Mouse (Mus musculus): ENCODE data around the gene Cacna1a. TPM values are rescaled to one million over a fixed set of nuclear protein-coding genes. Genes with fewer than 3 reads are reported as not detected.
"Not testable (repeated sequence)": the region's sequence is repeated elsewhere in the genome, so short reads cannot be mapped to it uniquely, and the experiment has no call there.

Cacna1a gene
- polyA plus RNA-seq, 1 experiment from 2014 or later = 20.0 TPM

DNA sequence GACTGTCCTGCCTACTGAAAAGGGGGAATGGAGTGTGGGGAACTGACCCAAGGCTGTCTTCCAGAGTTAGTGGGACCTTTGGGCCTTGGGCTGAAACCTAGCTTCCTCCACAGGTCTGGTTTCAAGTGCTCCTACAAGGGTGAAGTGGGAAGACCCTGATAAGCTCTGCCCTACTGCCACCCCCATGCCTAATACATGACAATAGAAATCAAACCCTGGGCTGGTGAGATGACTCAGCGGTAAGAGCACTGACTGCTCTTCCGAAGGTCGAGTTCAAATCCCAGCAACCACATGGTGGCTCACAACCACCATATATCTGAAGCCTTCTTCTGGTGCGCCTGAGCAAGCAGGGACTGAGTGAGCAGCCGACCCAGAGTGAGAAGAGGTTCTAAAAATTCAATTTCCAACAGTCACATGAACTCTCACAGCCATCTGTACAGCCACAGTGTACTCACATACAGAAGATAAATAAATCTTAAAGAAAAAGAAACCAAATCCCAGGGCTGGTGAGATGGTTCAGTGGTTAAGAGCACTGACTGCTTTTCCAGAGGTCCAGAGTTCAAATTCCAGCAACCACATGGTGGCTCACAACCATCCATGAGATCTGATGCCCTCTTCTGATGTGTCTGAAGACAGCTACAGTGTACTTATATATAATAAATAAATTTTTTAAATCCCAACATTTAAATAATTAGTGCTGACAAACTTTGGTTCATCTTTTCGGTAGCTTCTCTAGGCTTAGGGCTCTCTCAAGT lies 280.7 kb downstream of the Cacna1a start:
- peaks cover 11% of the 10 kb centered on the region for H3K36me3 ChIP-seq (ENCODE audit: control insufficient read depth, insufficient read depth, low read length)
- 81% methylated on average over 6 of the region's 6 CpGs for WGBS
- no peak for ATAC-seq

DNA sequence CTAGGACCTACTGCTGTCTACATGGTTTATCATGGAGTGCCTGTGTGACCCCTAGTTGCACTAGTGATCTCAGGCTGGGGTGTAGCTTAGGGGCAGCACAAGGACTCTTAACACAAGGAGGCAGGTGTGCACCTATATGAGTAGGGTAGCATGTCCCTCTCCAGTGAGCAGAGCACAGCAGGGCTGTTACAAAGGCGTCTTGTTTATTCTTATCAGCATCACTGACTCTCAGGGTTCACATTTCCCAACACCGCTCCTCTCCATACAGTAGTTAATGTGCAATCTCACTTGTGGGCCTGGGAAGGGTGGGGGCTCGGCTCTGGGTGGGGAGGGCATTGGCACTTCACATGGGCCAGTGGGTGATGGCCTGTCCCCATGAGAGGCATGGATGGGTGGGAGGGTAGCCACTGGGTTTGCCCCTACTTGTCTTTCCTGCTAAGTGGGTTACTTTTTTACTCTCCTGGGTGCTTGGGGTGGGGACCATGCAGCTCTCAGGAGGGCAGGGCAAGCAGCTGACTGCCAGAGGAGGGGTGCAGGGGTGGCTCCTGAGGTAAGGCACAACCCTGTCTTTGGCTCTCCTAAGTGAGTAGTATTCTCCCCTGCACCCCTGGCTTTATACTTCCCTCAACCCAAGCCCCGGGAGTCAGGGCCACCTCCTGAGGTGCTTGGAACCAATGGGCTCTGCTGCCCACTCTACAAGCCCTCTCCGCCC lies 282.2 kb downstream of the Cacna1a start:
- peaks cover 18% of the 10 kb centered on the region for H3K36me3 ChIP-seq (ENCODE audit: control insufficient read depth, insufficient read depth, low read length)
- not testable (repeated sequence) for H3K27ac ChIP-seq (ENCODE audit: low read length); H3K4me2 ChIP-seq (ENCODE audit: low read length); H3K4me3 ChIP-seq (ENCODE audit: low read depth, low read length); H3K9me3 ChIP-seq (replicated peaks; ENCODE audit: control insufficient read depth, low read length, poor library complexity, severe bottlenecking); ATAC-seq; H3K4me1 ChIP-seq (ENCODE audit: control insufficient read depth, insufficient read depth, low read length); H3K9ac ChIP-seq (ENCODE audit: low read depth, low read length); H3K27me3 ChIP-seq (ENCODE audit: control insufficient read depth, insufficient read depth, low read depth, low read length)
- 92% methylated on average over 4 of the region's 5 CpGs for WGBS

More for the DNA sequence above, 280.7 kb downstream of the Cacna1a start:
- Histone ChIP-seq H3K9me3 (replicated peaks; ENCODE audit: control insufficient read depth, low read length, poor library complexity, severe bottlenecking) (no peaks in the 10 kb centered on the region), H3K4me2 (ENCODE audit: low read length) (no peak overlapping the region), H3K27me3 (ENCODE audit: control insufficient read depth, insufficient read depth, low read depth, low read length) (no peaks in the 10 kb centered on the region), H3K4me3 (ENCODE audit: low read depth, low read length) (no peak overlapping the region), H3K4me1 (ENCODE audit: control insufficient read depth, insufficient read depth, low read length) (peaks cover 9% of the 10 kb centered on the region), H3K27ac (ENCODE audit: low read length) (no peak overlapping the region), H3K9ac (ENCODE audit: low read depth, low read length) (no peak overlapping the region)

DNA sequence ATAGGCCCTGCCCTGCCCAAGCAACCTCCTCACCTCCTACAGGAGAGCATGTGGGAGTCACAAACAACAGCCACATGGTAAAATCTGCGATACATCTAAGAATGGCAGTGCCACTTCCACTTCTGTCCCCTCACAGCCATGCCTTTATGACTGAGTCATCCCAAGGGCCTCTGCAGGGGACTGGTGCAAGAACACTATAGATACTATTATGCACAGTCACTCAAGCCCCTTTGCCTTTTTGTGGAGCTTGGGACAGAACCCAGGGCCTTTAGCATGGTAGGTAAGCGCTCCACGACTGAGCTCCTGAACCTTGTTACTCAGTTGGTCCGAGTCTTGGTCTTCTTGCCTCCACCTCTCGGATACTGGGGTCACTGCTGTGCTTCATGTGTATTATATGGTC lies 289.1 kb downstream of the Cacna1a start:
- ATAC-seq = no peak
- no peak overlapping the region for H3K4me3 ChIP-seq (ENCODE audit: low read depth, low read length)
- H3K9me3 ChIP-seq (replicated peaks; ENCODE audit: control insufficient read depth, low read length, poor library complexity, severe bottlenecking) = no peaks in the 10 kb centered on the region
- H3K4me1 ChIP-seq (ENCODE audit: control insufficient read depth, insufficient read depth, low read length) = no peaks in the 10 kb centered on the region
- peaks cover 15% of the 10 kb centered on the region; the same call in 1 of the 2 replicates for H3K36me3 ChIP-seq (ENCODE audit: control insufficient read depth, insufficient read depth, low read length)
- H3K27ac ChIP-seq (ENCODE audit: low read length) = no peak overlapping the region
- WGBS = 89% methylated on average over 5 of the region's 5 CpGs
- H3K27me3 ChIP-seq (ENCODE audit: control insufficient read depth, insufficient read depth, low read depth, low read length) = no peaks in the 10 kb centered on the region
- H3K4me2 ChIP-seq (ENCODE audit: low read length) = no peak overlapping the region
- no peak overlapping the region for H3K9ac ChIP-seq (ENCODE audit: low read depth, low read length)

GRCm38 (mm10) chr8:84681476-84681875 lies 293.2 kb downstream of the Cacna1a start:
- Histone ChIP-seq H3K27ac (ENCODE audit: low read length) (no peak overlapping the region), H3K9ac (ENCODE audit: low read depth, low read length) (no peak overlapping the region), H3K4me2 (ENCODE audit: low read length) (no peak overlapping the region), H3K4me1 (ENCODE audit: control insufficient read depth, insufficient read depth, low read length) (peaks cover 14% of the 10 kb centered on the region), H3K36me3 (ENCODE audit: control insufficient read depth, insufficient read depth, low read length) (no peaks in the 10 kb centered on the region), H3K27me3 (ENCODE audit: control insufficient read depth, insufficient read depth, low read depth, low read length) (no peaks in the 10 kb centered on the region), H3K9me3 (replicated peaks; ENCODE audit: control insufficient read depth, low read length, poor library complexity, severe bottlenecking) (no peaks in the 10 kb centered on the region), H3K4me3 (ENCODE audit: low read depth, low read length) (no peak overlapping the region)
- ATAC-seq = no peak
- 83% methylated on average over 2 of the region's 2 CpGs for WGBS

- H3K27ac ChIP-seq (ENCODE audit: low read length) = no peak overlapping the region
- ATAC-seq = no peak
- H3K4me2 ChIP-seq (ENCODE audit: low read length) = no peak overlapping the region
- H3K4me3 ChIP-seq (ENCODE audit: low read depth, low read length) = no peak overlapping the region
- WGBS = 85% methylated on average over 2 of the region's 2 CpGs
- no peaks in the 10 kb centered on the region for H3K27me3 ChIP-seq (ENCODE audit: control insufficient read depth, insufficient read depth, low read depth, low read length)
- H3K4me1 ChIP-seq (ENCODE audit: control insufficient read depth, insufficient read depth, low read length) = peaks cover 17% of the 10 kb centered on the region
- no peaks in the 10 kb centered on the region for H3K9me3 ChIP-seq (replicated peaks; ENCODE audit: control insufficient read depth, low read length, poor library complexity, severe bottlenecking)
- H3K9ac ChIP-seq (ENCODE audit: low read depth, low read length) = no peak overlapping the region
- no peaks in the 10 kb centered on the region for H3K36me3 ChIP-seq (ENCODE audit: control insufficient read depth, insufficient read depth, low read length)
These were observed 294.0 kb downstream of the Cacna1a start for GRCm38 (mm10) chr8:84682257-84682656.

- Histone ChIP-seq H3K4me1 (ENCODE audit: control insufficient read depth, insufficient read depth, low read length) (peaks cover 28% of the 10 kb centered on the region), H3K4me3 (ENCODE audit: low read depth, low read length) (no peak overlapping the region), H3K27ac (ENCODE audit: low read length) (no peak overlapping the region), H3K27me3 (ENCODE audit: control insufficient read depth, insufficient read depth, low read depth, low read length) (no peaks in the 10 kb centered on the region), H3K9ac (ENCODE audit: low read depth, low read length) (no peak overlapping the region), H3K4me2 (ENCODE audit: low read length) (no peak overlapping the region), H3K36me3 (ENCODE audit: control insufficient read depth, insufficient read depth, low read length) (no peaks in the 10 kb centered on the region), H3K9me3 (replicated peaks; ENCODE audit: control insufficient read depth, low read length, poor library complexity, severe bottlenecking) (no peaks in the 10 kb centered on the region)
- 36% methylated on average over 3 of the region's 3 CpGs for WGBS
- ATAC-seq = no peak
These were observed 296.3 kb downstream of the Cacna1a start for GRCm38 (mm10) chr8:84684537-84684936.

- peak within 1 kb of the TSS; percentile 99 for H3K9ac ChIP-seq (ENCODE audit: low read depth, low read length)
- ATAC-seq = no peak
- H3K27ac ChIP-seq (ENCODE audit: low read length) = peak within 1 kb of the TSS; percentile 87
- no peaks in the 10 kb centered on the region for H3K27me3 ChIP-seq (ENCODE audit: control insufficient read depth, insufficient read depth, low read depth, low read length)
- peaks cover 3% of the 10 kb centered on the region; the same call in 1 of the 2 replicates for H3K36me3 ChIP-seq (ENCODE audit: control insufficient read depth, insufficient read depth, low read length)
- H3K4me3 ChIP-seq (ENCODE audit: low read depth, low read length) = peak within 1 kb of the TSS; percentile 100
- no peaks in the 10 kb centered on the region for H3K9me3 ChIP-seq (replicated peaks; ENCODE audit: control insufficient read depth, low read length, poor library complexity, severe bottlenecking)
- peak within 1 kb of the TSS; percentile 92 for H3K4me2 ChIP-seq (ENCODE audit: low read length)
- WGBS = 8% methylated on average over 19 of the region's 20 CpGs
- peaks cover 37% of the 10 kb centered on the region for H3K4me1 ChIP-seq (ENCODE audit: control insufficient read depth, insufficient read depth, low read length)
These were observed 298.2 kb downstream of the Cacna1a start, which contains the start of gene Trmt1 for GRCm38 (mm10) chr8:84686191-84687002. Trmt1 (plus strand) TSS chr8:84686307.

DNA sequence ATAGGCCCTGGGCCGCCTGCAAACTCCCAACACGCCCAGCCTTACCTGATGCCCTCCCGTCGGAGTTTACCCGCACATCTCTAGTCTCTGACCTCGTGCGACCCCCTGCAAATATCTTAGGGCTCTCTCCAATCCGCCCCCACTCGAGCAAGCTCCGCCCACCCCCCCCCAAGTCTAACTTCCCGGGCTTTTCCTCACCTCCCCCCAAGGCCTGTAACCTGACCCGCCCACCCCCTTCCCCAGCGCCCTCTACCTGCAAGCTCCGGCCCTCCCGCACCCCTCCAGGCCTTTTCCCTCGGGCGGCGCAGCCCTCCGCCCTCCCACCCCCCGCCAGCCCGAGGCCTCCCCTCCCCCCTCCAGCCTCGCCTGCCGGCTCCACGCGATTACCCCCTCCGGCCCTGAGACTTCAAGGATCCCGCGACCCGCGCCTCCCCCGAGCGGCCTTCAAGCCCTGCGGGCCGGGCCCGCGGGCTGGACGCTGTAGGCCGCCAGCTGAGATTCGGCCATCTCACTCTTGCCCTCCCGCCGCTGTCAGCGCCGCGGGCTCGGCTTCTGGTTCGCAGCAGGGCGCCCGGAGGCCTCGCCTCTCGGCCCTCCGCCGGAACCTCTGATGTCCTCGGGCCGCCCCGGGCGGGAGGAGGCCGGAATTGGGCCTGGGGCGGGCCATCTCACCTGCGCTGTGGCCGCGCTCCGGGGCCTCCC lies 298.9 kb downstream of the Cacna1a start:
- WGBS = under 1% methylated on average over 51 of the region's 62 CpGs
- H3K9ac ChIP-seq (ENCODE audit: low read depth, low read length) = peak overlapping the region; percentile 99
- H3K4me2 ChIP-seq (ENCODE audit: low read length) = peak overlapping the region; percentile 92
- H3K27me3 ChIP-seq (ENCODE audit: control insufficient read depth, insufficient read depth, low read depth, low read length) = no peaks in the 10 kb centered on the region
- H3K36me3 ChIP-seq (ENCODE audit: control insufficient read depth, insufficient read depth, low read length) = peaks cover 3% of the 10 kb centered on the region; the same call in 1 of the 2 replicates
- peaks cover 37% of the 10 kb centered on the region for H3K4me1 ChIP-seq (ENCODE audit: control insufficient read depth, insufficient read depth, low read length)
- H3K27ac ChIP-seq (ENCODE audit: low read length) = peak overlapping the region; percentile 87
- no peaks in the 10 kb centered on the region for H3K9me3 ChIP-seq (replicated peaks; ENCODE audit: control insufficient read depth, low read length, poor library complexity, severe bottlenecking)
- peak overlapping the region; percentile 100 for H3K4me3 ChIP-seq (ENCODE audit: low read depth, low read length)
- ATAC-seq = peak; percentile 19
